Mouse (Mus musculus) activated CD4-positive, CD25-positive, alpha-beta regulatory T cell, adult 9 weeks (primary cell): ENCODE data around the gene Upk3b. TPM values are rescaled to one million over a fixed set of nuclear protein-coding genes. Genes with fewer than 3 reads are reported as not detected.

Source experiments
- polyA plus RNA-seq: library from polyadenylated mRNA; unstranded; fragments of 100-300 nt; shearing (Covaris generic); gene quantifications from one replicate; pipeline ENCODE4 v1.2.1, GENCODE M21; 2017

Gene Upk3b
- polyA plus RNA-seq = not detected

DNA sequence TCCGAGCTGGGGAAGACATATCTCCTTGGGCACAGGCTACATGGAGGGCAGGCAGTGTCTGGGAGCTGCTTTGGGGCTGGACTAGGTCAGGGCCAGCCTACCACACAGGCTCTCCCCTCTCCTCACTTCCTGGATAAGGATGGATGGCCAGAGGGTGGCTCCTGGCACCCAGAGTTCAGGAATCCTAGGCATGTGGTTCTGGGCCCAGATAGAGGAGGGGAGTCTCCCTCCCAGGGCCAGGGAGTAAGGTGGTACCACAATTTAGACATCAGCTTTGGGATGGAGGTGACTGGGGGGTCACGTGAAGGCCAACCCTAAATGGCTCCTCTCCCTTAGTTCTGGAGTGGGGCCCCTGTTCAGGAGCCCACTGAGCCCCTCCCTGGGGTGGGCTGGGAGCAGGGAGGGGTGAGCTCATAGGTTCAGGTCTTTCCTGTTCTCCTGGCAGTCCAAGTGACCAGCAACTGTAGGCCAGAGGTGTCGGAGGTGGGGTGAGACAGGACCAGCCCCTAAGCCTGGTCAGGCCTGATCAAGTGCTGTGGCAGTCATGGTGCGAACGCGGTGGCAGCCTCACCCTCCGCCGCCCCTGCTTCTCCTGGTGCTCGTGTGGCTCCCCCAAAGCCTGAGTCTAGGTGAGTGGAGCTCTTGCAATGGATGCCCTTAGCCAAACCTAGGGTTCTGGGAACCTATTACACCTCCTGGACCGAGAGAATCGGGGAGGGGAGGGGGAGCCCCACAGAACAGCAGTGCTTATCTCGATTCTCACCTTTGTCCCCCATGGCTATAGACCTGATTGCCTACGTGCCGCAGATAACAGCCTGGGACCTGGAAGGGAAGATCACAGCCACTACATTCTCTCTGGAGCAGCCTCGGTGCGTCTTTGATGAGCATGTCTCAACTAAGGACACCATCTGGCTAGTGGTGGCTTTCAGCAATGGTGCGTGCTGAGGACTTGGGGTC is at the start of gene Upk3b:
Upk3b (plus strand) TSS at position 239 of the 957 bp plus-strand sequence.

DNA sequence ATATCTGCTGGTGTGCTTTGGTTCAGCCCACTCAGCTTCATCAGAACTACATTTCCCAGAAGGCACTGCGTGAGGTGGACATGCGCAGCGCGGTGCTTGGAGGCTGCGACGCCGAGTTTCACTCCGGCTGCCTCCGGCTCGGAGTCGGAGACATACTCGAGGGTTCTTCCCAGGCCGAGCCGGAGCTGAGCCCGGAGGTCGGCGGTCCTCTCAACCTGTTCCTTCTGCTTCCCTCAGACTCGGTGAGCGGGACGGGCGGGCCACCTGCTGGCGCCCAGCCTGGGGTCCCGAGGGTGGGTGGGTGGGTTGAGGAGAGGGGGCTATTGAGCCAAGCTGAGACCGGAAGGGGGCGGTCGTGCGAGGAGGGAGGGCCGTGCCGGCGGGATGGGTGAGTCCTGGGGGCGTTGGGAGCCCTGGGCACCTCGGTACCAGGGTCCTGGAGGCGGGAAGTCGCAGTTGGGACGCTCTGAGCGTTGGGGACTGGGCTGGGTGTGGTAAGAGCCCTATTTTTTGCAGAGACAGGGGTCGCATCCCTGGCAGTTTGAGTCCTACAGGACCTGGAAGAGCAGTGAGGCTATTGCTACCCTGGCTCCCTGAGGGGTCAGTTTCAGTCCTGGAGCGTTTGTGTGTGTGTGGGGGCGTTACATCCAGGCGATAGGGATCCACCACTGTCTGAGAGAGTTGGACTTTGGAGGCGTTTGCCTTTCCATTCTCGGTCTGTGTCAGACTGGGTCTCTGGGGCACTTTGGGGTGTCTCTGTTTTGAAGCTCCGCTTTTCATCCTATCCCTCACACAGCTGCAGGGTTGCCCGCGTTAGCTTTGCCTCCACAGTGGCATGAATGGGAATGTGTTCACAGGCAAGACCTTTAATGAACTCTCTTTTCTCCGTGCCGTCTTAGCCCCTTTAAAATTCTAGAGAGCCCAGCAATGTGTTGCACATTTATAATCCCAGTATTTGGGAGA is 43.3 kb upstream of the Upk3b start, which contains the start of gene Dtx2:
Dtx2 (plus strand) TSS at position 76 of the 963 bp plus-strand sequence.

DNA sequence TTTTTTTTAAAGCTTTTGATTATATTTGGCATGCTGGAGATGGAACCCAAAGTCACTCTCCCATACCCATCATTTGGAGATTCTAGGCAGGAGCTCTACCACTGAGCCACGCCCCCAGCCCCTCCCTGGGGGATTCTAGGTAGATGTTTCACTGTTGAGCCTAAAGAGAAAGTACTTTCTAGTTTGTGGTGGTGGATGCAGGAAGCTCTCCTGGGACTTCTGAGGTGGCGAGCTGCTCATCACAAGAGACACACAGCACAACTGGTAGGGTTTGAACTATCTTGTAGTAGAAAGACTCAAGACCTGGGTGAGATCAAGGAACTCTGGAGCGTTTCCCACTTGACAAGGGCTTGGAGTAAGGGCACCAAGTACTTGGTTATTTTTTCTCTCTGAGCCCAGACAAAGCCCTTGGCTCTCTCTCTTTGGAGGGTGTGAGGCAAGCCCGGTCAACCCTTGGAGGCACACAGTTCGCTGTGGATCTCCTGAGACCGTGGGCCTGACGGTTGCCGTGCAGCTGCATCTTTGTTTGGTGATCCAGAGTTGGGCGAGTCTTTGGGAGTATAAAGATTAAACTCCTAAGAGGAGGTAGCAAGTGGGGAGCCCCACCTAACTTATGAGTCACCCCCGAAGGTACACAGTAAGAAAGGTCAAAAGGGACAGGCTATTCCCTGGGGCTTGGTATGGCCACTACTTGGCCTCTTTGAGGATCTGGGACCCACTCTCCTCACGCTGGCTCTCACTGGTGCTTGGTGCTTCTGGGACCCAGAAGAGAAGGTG is 16.2 kb downstream of the Upk3b start, which contains the start of gene Upk3bl:
Upk3bl (plus strand) TSS at position 192 of the 777 bp plus-strand sequence.

DNA sequence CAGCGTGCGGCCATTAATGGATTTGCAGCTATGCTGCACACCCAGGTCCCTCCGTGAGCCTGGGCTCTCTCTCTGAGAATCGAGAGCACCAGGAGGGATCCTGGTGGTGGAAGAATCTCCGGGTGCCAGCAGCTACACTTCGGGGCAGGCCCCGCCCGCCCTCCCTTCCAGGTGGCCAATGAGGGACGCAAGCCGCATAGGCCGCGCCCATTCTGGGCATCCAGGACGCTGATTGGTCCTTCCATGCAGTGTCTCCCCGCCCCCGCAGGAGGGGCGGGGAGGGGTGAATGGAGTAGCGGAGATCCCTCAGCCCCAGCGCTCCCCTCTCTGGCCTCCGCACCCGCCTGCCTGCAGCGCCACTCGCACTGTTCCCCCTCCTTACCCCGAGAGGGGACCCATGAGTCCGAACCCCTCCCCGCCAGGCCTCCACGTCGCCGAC is 45.4 kb downstream of the Upk3b start, which contains the start of gene Rasa4:
Rasa4 (plus strand) TSS at position 248 of the 439 bp plus-strand sequence.

Other genes starting within 250 kb of the Upk3b start
- not detected for gene Srrm3, start 231.6 kb upstream of the Upk3b start, polyA plus RNA-seq
- gene Hspb1, start 150.6 kb upstream of the Upk3b start, polyA plus RNA-seq = 1.4 TPM
- 74.8 TPM for gene Ywhag, start 103.9 kb upstream of the Upk3b start, polyA plus RNA-seq
- 1.1 TPM for gene Ssc4d, start 64.0 kb upstream of the Upk3b start, polyA plus RNA-seq
- gene Zp3, start 58.4 kb upstream of the Upk3b start, polyA plus RNA-seq = not detected
- gene Dtx2, start 43.7 kb upstream of the Upk3b start, polyA plus RNA-seq = 23.3 TPM
- gene Upk3bl, start 16.0 kb downstream of the Upk3b start, polyA plus RNA-seq = not detected
- gene Rasa4, start 45.4 kb downstream of the Upk3b start, polyA plus RNA-seq = 2.1 TPM
- 176 TPM for gene Polr2j, start 78.1 kb downstream of the Upk3b start, polyA plus RNA-seq
- gene Lrwd1, start 97.6 kb downstream of the Upk3b start, polyA plus RNA-seq = 58.2 TPM
- gene Alkbh4, start 97.7 kb downstream of the Upk3b start, polyA plus RNA-seq = 64.1 TPM
- 78.2 TPM for gene Orai2, start 132.2 kb downstream of the Upk3b start, polyA plus RNA-seq
- gene Prkrip1, start 160.5 kb downstream of the Upk3b start, polyA plus RNA-seq = 51.6 TPM
- not detected for gene Sh2b2, start 208.1 kb downstream of the Upk3b start, polyA plus RNA-seq